Mouse (Mus musculus) spleen, postnatal 4 days (tissue): ENCODE data around the gene Med26.

Experiments used
- DNase-seq, 2 experiments: peaks; one replicate each; pipeline ENCODE4 v3.0.0; 2022; ENCODE audit warnings: low spot score in 2 of 2

The Med26 gene

DNA sequence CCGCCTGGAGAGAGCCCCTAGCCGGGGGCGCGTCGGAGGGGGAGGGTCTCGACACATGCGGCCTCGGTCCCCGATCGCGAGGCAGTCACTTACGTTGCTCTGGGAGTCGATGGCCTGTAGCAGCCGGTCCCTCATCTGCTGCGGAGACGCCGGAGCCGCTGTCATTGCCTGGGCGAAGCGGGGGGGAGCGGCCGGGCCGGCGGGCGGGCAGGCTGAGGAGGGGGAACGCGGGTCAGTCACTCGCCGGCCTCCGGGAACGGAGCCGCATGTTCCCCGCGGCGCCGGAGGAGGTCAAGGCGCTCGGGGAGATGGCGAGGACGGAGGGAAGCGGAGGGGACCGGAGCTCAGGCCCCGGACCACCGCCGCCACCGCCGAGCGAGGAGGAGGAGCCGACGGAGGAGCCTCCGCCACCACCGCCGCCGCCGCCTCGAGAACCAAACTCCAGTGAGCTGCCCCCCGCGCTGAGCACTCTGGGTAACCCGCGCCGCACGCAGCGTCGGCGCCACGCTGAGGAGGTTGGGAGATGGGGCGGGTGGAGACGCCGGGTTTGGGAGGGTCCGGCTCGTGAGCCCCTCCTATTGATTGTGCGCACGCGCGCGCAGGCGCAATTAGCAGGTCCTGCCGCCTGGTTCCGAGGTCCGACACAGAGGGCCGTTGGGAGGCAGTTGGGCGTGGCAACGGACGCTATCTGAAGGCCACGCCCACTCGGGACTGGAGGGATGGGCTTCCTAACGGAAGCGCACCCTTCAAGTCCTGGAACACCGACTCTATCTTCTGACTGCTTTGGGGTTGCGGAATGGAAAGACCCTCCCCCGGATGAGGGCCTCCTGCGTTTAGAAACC lies at the start of gene Med26:
Gene Med26, minus strand, starts transcription at position 469 of the 842 bp plus-strand sequence.
- DNase-seq: peak; percentile 97

DNA sequence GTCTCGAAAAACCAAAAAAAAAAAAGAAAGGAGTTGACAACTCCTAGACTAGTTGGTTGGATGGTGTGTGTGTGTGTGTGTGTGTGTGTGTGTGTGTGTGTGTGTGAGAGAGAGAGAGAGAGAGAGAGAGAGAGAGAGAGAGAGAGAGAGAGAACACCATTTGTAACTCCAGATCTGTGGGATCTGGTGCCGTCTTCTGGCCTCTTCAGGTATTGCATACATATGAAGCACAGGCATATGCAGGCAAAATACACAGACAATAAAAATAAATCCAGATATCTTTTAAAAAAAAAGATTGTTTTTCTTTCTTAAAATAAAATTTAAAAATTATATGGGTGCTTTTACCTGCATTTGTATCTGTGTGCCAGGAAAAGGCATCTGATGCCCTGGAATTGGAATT lies 42.1 kb upstream of the Med26 start:
- DNase-seq: peak; percentile 46 to 72

DNA sequence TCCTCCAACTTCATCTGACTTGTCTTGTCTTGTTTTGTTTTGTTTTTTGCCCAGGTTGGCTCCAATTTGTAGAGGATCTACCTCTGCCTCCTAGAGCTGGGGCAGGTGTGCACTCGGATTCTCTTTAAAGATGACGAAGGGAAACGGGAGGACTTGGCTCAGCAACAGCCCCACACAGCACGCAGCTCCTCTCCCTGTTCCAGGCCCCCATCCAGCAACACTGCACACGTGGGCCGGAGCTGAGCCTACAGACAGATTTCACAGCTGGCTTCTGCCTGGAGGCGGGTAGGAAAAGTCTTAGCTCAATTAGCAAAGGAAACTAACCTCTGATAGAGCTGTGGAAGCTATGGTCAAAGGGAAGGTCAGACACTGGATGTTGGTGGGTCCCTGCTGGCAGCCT lies 41.2 kb upstream of the Med26 start:
- no peak for DNase-seq

DNA sequence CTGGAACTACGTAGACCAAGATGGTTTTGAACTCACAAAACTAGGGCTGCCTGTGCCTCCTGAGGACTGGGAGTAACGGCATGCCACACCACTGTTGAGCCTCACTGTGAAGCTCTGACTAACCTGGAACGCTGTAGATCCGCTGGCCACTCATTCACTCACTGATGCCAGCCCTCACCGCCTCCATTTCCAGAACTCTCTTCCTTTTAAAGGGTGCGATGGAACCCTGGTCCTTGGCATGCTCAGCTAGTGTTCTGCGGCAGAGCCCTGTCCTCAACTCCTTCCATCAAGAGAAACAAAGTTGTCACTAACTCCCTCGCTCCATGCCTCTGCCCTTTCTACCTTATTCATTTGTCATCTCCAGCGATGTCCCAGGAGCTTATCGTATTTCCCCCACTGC lies 40.8 kb upstream of the Med26 start:
- no peak for DNase-seq

DNA sequence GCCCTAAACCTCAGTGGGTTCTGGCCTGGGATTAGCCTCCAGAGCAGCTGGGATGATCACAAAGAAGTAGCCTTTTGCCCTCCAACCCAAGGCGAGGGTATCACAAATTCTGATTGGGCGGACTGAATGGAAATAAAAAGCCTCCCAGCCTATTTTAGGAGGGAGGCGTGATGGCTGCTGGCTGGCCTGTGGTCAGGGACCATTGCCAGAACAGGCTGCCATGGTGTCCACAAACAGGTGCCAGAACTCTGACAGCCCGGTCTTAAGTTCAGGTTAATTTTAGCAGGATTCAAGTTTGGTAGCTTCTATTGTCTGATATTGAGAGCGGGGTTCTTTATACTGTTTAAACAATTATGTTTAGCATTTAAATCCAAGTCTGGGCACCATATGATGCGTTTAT lies 39.7 kb upstream of the Med26 start:
- no peak for DNase-seq

DNA sequence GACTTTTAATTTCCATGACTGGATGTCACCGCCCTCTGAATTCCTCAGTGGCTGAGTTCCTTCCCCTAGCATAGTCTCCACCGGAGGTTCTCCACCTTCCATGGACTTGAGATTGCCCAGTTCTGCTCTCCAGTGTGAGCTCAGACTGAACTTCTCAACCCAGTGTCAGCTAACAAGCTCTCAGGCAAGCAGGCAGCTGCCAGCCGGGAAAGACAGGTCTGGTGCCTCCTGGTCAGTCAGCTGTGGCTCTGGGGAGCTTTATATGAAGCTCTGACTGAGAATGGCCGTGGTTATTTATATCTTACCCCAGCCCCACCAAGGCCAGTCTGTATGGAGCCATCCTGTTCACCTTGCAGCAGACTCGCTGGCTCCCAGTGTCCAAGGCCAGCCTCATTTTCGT lies 36.3 kb upstream of the Med26 start:
- no peak for DNase-seq

DNA sequence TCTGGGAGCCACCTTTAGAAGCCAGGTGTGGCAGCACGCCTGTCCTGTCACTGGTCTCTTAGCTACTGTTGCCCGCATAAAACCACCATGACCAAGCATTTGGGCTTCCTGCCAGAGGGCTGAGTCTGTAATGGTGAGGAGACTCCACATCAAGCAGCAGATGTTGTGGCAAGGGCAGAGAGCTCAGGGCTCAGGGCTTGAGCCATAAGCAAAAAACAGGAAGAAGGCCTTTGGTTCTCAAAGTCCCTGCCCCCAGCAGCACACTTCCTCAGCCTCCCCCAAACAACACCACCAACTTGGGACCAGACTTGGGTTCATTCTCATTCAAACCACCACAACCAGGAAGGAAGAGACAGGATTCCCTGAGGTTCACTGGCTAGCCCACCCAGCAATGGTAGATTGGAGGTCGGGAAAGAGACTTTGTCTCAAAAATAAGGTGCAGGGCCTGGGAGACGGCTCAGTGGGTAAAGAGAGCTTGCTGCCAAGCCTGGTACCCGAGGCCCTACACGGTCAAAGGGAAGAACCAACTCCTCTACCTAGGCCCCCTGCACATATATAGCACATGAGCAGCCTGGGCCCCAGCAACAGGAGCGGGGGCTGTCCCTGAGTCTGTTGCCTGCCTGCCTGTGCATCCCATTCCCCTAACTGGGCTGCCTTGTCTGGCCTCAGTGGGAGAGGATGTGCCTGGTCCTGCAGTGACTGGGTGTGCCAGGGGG lies 35.1 kb upstream of the Med26 start:
- DNase-seq: peak; percentile 63 to 79

DNA sequence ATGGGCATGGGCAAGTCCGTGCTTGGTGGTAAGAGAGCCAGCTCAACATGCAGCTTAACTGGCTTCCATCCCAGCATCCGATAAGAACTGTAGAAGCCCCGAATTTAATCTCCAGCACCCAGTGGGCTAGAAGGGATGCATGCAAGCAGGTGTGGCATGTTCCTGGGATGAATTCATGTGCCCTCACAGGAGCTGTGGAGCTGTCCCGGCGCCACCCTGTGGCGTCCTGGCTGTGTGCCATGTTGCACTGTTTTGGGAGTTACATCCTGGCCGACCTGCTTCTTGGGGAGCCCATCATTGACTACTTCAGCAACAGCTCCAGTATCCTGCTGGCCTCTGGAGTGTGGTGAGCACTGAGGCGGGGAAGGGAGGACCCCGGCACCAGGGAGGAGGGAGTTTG lies 31.3 kb upstream of the Med26 start:
- no peak for DNase-seq

DNA sequence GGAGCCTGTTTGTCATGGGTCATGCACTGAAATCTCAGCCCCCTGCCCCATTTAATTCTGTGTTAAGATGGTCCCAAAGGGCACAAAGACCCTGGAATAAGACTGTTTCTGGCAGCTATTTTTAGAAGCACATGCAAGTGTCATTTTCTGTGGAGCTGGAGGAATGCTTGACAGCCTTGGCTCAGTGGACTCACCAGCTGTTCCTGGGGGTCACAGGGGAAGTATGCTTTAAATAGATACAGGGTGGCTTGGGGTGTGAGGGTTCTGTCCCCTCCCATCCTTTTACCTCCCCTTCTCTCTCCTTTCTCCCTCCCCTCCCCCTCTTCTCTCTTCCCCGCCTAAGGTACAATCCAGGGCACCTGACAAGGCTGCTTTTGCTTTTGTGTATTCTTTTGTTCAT lies 29.9 kb upstream of the Med26 start:
- no peak for DNase-seq

DNA sequence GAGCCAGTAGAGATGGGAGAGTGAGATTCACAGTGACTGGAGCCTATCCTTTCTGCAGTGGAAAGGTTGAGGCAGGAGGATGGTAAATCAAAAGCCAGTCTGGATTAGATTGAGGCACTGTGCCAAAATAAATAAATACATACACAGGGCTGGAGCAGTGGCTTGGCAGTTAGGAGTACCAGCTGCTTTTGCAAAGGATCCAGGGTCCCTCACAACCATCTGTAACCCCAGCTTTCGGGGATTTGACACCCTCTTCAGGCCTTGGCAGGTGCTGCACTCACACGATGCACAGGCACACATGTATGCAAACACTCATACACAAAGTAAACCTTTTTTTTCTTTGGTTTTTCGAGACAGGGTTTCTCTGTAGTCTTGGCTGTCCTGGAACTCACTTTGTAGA lies 29.2 kb upstream of the Med26 start:
- no peak for DNase-seq

DNA sequence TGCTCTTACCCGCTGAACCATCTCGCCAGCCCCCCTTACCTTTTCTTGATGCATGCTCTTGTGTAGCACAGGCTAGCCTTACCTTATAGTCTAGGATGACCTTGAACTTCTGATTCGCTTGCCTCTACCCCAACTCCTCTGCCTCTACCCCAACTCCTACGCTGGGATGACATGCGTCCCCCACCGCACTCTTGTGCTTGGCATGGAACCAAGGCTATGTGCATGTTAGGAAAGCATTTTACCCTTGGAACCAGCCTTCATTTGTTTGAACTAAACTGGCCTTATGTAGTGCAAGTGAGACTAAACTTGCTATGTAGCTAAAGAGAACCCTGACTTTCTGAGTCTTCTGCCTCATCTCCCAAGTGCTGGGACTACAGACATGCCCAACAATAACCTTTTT lies 27.8 kb upstream of the Med26 start:
- no peak for DNase-seq

DNA sequence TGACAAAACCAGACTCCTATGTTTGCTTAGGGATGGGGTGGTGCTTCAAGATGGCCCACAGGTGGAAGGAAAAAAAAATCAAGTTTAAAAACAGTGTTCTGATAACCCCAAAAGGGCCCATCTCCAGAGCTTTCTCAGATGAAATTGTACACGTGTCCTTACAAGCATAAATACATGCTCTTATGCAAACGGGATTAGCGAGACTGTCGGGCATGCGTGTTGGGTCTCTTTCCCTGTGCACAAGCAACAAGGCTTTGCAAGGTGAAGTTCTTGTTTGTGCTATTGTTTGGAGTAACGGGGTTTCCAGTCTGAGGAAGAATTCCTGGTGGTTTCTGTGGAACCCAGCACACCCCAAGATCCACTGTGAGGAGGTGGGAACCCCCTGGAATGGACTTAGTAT lies 25.4 kb upstream of the Med26 start:
- DNase-seq: no peak

DNA sequence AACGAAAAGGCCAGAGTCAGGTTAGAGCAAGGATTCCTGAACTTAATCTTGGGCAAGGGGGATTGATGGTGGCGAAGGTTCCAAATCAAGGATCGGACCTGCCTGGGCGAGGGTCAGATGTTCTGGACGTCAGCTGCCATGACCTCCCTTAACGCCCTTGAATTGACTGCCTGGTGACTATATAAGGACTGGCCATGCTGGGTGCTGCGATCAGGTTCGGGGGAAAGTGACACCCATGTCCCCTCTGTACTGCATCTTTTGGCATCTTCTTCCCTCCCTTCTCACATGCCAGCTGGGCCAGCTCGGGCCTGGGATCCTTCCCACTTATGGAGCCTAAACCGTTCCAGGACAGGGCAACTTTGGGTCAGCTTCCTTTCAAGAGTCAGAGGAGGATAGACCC lies 24.4 kb upstream of the Med26 start:
- DNase-seq: no peak

DNA sequence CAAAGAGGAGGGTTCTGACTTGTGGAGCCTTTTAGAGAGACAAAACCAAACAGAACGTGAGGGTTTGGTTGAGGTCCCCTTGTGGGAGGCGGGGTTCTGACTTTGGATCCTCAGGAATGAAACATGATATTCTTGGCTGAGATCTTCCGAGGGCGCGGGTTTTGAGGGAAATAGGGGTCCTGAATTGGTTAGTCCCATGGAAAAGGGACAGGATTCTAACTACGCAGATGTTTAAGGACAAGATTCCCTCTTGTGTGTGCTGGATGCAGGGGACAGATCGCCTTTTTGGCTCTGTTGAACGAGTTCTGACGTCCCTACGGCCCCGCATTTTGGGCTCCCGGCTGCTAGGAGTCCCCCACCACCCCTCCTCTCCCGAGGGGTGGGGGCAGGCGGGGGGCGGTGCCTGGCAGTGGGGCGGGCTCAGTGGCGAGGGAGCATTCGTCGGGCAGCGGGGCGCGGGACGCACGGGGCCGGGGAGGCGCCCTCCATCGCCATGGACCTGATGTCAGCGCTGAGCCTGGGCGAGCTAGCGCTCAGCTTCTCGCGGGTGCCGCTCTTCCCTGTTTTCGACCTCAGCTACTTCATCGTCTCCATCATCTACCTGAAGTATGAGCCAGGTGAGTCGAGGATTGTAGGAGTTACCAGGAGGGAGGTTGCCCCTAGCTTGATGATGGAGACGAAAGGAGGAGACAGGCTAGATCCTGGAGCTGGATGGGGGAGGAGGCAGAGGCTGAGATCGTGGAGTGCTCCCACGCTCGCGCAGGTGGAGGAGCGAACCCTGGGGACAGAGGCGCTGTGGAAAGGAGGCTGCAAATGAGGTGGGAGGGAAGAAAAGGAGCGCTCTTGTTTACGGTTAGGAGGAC lies 23.8 kb upstream of the Med26 start, which contains the start of gene Tmem38a:
Gene Tmem38a, plus strand, starts transcription at position 445 of the 863 bp plus-strand sequence.
- peak; percentile 60 to 82 for DNase-seq

DNA sequence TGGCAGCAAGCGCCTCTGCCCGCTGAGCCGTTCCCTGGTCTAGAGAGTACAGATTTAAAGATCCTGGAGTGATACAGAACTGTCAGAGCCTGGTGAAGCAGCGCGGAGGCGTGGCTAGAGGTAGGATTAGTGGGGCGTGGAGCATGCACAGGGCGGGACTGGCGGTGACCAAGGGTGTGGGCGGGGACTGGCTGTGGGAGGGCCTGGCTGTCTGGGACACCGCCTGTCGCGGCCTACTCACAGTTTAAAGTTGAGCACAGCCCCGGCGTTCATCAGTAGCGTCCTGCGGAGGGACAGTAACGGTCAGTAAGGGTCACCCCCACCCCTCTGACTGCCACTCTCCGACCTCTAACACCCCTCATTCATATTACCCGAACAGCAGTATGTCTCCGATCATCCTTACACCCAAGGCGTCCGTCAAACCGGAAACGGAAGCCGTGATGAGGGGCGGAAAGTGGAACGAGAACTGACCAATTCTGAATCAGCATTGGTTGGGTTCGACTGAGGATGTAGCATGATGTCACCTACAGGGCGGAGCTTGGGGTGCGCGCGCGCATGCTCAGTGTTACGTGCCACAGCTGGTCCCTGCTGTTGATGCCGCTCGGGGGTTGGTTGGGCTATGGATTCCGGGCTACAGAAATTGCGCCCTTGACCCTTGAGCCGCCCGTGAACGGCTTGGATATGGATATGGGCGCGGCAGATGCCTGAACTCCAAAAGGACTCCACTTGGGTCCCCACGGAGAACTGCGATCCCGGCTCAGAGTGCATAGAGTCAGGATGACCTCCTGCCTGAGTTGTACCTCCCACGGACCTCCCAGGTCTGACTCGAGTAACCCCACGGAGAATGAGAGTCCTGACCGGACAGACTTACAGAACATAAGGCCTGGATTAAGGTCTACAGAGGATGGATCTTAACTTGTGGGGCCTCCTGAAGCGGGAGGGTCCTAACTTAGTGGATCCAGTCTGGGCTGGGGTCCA lies 22.9 kb upstream of the Med26 start, which contains the start of gene Smim7:
Gene Smim7, minus strand, starts transcription at position 456 of the 978 bp plus-strand sequence.
- DNase-seq: peak; percentile 98 to 99

DNA sequence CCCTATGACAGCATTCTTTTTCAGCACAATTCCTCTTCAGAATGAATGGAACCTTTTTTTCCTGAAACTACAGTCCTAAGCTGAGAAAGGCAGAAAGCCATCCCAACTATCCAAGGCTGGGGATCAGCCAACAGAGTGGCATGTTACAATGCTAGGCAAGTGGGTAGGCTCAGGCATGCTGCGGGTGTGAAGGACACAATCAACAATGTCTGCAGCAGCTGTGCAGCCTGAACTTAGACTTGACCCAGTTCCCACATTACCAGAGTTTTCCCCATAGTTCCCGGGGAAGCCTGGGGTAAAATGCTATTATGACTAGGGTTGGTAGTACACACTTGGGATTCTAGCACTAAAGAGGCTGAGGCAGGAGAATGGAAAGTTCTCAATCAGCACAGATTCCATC lies 17.9 kb upstream of the Med26 start:
- no peak for DNase-seq

DNA sequence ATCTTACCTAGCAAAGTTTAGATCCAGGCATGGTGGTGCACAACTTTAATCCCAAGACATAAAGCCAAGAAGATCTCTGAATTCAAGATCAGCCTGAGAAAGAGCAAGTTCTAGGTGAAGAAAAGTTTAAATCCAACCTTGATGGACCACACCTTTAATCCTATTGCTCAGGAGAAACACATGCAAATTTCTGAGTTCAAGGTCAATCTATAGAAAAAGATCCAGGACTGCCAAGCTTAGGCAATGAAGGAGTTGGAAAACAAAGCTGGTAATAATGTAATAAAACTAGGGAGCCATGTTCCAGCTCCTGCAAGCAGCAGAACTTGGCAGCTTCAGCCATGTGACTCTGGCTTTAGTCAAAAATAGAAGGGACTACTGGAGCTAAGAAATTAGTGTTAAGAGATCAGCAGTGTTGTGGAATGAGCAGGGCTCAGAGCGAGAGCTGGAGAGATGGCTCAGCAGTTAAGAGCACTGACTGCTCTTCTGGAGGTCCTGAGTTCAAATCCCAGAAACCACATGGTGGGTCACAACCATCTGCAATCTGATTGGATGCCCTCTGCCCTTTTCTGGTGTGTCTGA lies 13.1 kb upstream of the Med26 start:
- DNase-seq: no peak

DNA sequence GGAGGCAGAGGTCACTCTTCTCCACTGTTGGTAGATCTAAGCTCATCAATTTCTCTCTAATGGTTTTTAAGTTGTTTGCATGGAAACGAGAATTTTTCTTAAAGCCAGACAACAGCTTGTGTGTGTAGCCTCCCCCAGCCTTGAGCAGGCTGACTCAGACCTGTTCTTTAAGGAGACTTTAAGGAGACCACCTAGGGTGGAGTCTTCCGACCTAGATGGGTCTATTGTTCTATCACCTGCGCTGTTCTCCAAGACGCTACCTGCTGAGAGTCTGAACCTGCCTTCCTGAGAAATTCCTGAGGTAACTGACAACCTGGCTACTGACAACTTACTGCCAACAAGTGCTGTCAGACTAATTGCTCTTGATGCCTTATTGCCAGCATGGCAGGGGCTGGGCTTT lies 7.7 kb upstream of the Med26 start:
- no peak for DNase-seq

DNA sequence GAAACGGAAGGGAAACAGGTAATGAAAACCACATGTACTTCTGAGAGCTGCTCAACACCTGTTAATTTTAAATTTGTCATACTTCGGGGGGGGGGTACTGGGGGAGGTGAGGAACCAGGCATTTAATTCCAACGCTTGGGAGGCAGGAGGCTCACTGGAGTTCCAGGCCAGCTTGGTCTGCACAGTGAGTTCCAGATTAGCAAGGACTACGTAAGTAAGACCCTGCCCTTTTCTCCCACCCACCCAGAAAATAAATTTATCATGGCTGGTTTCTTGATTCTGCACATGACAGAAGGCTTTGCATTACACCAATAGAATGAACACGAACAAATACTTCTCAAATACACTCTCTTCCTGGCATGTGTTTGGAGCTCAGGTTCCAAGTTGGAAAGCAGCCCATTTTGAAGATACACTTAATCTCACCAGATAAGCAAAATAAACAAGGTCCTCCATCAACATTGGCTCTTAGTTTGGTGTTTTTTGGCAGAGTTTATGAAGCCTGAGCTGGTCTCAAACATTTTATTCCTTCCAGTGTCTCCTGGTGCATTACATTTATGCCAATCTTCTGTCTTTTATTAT lies 1.3 kb upstream of the Med26 start:
- DNase-seq: no peak

DNA sequence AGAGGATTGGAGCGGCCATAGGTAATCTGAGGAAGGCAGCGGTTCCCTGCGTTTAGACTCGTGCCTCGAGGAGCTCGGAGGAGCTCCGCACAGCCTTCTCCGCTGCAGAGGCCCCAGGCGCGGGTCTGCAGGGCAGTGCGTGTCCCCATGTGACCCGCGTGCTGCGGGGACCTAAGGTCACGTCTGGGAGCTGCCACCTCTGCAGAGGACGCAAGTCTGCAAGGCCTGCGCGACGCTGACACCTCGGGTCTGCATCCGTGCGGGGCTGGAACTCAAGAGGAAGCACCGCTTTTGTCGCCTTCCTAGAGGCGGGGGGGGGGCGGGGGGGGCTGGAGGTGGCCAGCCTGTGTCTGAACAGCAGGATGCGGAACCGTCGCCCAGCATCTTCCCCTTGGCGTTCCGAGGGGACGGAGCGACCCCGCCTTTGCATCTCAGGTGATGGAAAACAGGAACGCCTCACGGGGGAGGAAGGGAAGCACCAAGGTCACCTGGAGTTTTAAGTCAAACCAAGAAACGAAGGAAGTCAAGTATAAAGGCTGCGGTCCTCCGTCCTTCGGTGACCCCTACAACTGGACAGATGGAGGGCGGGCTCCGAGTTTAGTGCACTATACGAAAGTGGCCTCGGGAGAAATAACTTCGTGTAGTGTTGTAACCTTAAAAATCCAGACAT lies 709 bp upstream of the Med26 start:
- peak in 1 of 2 experiments; percentile 58 for DNase-seq
